Mouse (Mus musculus) thymus, adult 2 months (tissue): ENCODE measurements around the gene 2010003K11Rik.

ENCODE experiments used
- CTCF ChIP-seq: fragments of 200-500 bp; IDR thresholded peaks from 2 replicates; pipeline ENCODE4 v1.5.1; 2012; ENCODE audit warnings: mild to moderate bottlenecking, control low read depth, low read length, moderate library complexity, borderline replicate concordance; ENCODE audit not compliant: control insufficient read depth, poor library complexity, insufficient read depth; ENCODE audit errors: extremely low read depth
- POLR2A ChIP-seq: fragments of 200-500 bp; IDR thresholded peaks from 2 replicates; pipeline ENCODE4 v1.6.1; 2012; ENCODE audit warnings: mild to moderate bottlenecking, low read length, control low read depth, moderate library complexity; ENCODE audit not compliant: control insufficient read depth, poor library complexity, insufficient read depth; ENCODE audit errors: extremely low read depth

- TF ChIP-seq CTCF (no peak), POLR2A (no peak)
These were observed 47.7 kb downstream of the 2010003K11Rik start for GRCm38 (mm10) chr19:4450666-4451065.
